Mouse (Mus musculus) midbrain, embryonic 12.5 days (tissue): Measurements from ENCODE around the gene Pagr1a. TPM values are rescaled to one million over a fixed set of nuclear protein-coding genes. Genes with fewer than 3 reads are reported as not detected.

Experiments used
- ATAC-seq: fragments of 200-750 bp; cut with Nextera tagmentation; 2 replicates; pipeline ENCODE4 v1.8.0; 2017; ENCODE audit warnings: low read depth, moderate TSS enrichment, moderate library complexity; ENCODE audit not compliant: low FRiP score
- H3K27ac ChIP-seq: fragments of 300-500 bp; sonication (generic); replicated peaks from 2 replicates; pipeline ENCODE4 v1.5.1; 2016; ENCODE audit warnings: mild to moderate bottlenecking
- H3K27me3 ChIP-seq: fragments of 300-500 bp; sonication (generic); 2 replicates; pipeline ENCODE4 v1.6.1; 2016; ENCODE audit warnings: mild to moderate bottlenecking
- H3K36me3 ChIP-seq: fragments of 300-500 bp; sonication (generic); 2 replicates; pipeline ENCODE4 v1.6.1; 2016
- H3K4me1 ChIP-seq: fragments of 300-500 bp; sonication (generic); 2 replicates; pipeline ENCODE4 v1.6.1; 2016
- H3K4me2 ChIP-seq: fragments of 300-500 bp; sonication (generic); replicated peaks from 2 replicates; pipeline ENCODE4 v1.6.1; 2016; ENCODE audit warnings: mild to moderate bottlenecking, moderate library complexity
- H3K4me3 ChIP-seq: fragments of 300-500 bp; sonication (generic); 2 replicates; pipeline ENCODE4 v1.5.1; 2016; ENCODE audit warnings: mild to moderate bottlenecking
- H3K9ac ChIP-seq: fragments of 300-500 bp; sonication (generic); replicated peaks from 2 replicates; pipeline ENCODE4 v1.6.1; 2016; ENCODE audit warnings: mild to moderate bottlenecking, moderate library complexity
- H3K9me3 ChIP-seq: fragments of 300-500 bp; sonication (generic); 2 replicates; pipeline ENCODE4 v1.6.1; 2016; ENCODE audit warnings: mild to moderate bottlenecking
- WGBS: fragments of 180-500 bp; shearing (Covaris S2); methylation state at CpG from one replicate; pipeline ENCODE4 v1.1.7; 2016; 5-methylcytosine and 5-hydroxymethylcytosine counted together
- polyA plus RNA-seq: library from polyadenylated mRNA; unstranded; fragments of >200 nt; fragmentation: Nextera tagmentation; extraction: Ambion mirVana; gene quantifications from 2 replicates; pipeline ENCODE4 v1.2.1, GENCODE M21; 2016

Pagr1a gene
- polyA plus RNA-seq, 1 experiment from 2014 or later = 53.1 TPM

DNA sequence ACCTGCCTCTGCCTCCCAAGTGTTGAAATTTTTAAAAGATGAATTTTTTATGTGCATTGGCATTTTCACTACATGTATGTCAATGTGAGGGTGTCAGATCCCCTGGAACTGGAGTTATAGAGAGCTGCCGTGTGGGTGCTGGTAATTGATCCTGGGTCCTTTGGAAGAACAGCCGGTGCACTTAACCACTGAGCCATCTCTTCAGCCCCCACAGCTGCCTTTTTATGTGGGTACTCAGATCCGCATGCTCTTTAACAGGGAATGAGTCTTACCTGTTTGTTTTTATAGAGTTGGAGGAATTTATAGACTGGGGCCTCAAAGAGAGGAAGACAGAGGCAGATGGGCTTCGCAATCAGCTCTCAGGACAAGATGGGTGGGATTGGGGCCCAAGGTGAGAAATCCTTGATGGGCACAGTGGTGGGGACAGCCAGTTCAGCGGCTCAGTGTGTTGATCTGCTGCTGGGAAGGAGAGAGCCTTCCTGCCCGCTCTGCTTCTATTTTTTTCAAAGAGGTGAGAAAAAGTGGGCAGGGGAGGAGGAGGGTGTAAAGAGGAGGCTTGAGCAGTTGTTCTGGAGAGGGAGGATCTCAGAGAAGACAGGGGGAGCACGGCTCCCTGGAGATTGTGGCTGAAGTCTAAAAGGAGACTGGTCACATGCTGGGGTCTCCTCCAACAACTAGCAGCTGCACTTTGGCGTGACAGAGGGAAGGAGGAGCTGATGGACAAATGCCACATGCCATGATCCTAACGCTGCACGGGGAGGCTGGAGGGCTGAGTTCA lies 32.3 kb downstream of the Pagr1a start:
- Histone ChIP-seq H3K36me3 (peaks cover 13% of the 10 kb centered on the region), H3K27me3 (no peaks in the 10 kb centered on the region), H3K27ac (no peak overlapping the region), H3K4me2 (no peak overlapping the region), H3K4me3 (no peak overlapping the region), H3K4me1 (no peaks in the 10 kb centered on the region), H3K9ac (no peak overlapping the region), H3K9me3 (no peaks in the 10 kb centered on the region)
- 68% methylated on average over 10 of the region's 10 CpGs for WGBS
- ATAC-seq = no peak

DNA sequence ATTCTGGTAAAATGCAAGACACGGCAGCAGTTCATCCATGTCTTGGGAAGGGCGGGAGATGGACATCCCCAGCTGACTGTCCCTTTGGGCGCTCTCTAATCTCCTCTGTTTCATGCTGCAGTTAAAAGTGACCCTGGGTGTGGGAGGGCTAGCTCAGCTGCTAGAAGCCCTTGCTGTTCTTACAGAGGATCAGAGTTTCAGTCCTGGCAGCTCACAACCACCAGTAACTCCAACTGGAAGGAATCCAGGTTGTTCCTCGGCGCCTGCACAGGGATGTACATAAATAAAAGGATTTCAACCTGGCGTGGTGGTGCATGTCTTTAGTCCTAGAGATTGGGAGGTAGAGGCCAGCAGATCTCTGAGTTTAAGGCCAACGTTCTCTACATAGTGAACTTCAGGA lies 34.0 kb downstream of the Pagr1a start:
- no peak overlapping the region for H3K9ac ChIP-seq
- H3K27me3 ChIP-seq = no peaks in the 10 kb centered on the region
- H3K4me3 ChIP-seq = no peak overlapping the region
- 87% methylated on average over 7 of the region's 7 CpGs for WGBS
- no peak overlapping the region for H3K27ac ChIP-seq
- no peaks in the 10 kb centered on the region for H3K4me1 ChIP-seq
- H3K9me3 ChIP-seq = no peaks in the 10 kb centered on the region
- H3K36me3 ChIP-seq = peaks cover 31% of the 10 kb centered on the region
- H3K4me2 ChIP-seq = no peak overlapping the region
- ATAC-seq = no peak

DNA sequence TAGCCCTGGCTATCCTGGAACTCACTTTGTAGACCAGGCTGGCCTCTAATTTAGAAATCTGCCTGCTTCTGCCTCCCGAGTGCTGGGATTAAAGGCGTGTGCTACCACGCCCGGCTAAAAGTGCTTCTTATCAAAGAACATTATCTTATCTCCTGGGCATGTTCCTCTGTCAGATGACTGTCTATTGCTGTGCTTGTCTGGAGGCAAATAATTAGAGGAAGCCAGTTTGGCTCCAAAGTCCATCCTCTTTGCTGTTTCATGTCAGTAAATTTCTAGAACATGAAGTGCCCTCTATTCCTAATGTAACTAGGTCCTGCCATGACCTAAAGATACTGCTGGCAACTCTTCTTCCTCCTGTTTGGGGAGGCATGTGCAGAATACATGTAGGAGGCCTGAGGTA lies 35.1 kb downstream of the Pagr1a start:
- no peak overlapping the region for H3K4me3 ChIP-seq
- H3K9ac ChIP-seq = no peak overlapping the region
- H3K27ac ChIP-seq = no peak overlapping the region
- H3K4me1 ChIP-seq = peaks cover 4% of the 10 kb centered on the region
- H3K27me3 ChIP-seq = no peaks in the 10 kb centered on the region
- no peaks in the 10 kb centered on the region for H3K9me3 ChIP-seq
- 93% methylated on average over 4 of the region's 4 CpGs for WGBS
- no peak for ATAC-seq
- H3K4me2 ChIP-seq = no peak overlapping the region
- peaks cover 33% of the 10 kb centered on the region for H3K36me3 ChIP-seq

DNA sequence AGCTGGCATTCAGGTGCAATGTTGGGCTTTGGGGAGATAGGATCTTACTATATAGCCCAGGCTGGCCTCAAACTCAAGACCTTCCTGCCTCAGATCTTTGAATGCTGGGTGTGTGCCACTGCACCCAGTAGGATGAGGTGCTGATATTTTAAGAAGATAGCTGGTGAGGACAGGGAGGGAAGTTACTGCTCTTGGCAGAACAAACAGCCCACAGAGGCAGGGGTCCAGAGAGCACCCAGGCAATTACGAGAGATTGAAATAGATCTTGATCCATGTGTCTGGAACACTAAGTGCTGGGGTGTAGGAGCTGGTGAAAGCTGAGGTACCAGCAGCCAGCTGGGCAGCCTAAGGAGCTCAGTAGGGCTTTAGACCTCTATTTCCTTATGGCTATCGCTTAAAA lies 35.6 kb downstream of the Pagr1a start:
- Histone ChIP-seq H3K9me3 (no peaks in the 10 kb centered on the region), H3K4me2 (no peak overlapping the region), H3K36me3 (peaks cover 33% of the 10 kb centered on the region), H3K9ac (no peak overlapping the region), H3K27me3 (no peaks in the 10 kb centered on the region), H3K27ac (no peak overlapping the region), H3K4me3 (no peak overlapping the region), H3K4me1 (peaks cover 7% of the 10 kb centered on the region)
- WGBS = 92% methylated on average over 2 of the region's 2 CpGs
- ATAC-seq = no peak

DNA sequence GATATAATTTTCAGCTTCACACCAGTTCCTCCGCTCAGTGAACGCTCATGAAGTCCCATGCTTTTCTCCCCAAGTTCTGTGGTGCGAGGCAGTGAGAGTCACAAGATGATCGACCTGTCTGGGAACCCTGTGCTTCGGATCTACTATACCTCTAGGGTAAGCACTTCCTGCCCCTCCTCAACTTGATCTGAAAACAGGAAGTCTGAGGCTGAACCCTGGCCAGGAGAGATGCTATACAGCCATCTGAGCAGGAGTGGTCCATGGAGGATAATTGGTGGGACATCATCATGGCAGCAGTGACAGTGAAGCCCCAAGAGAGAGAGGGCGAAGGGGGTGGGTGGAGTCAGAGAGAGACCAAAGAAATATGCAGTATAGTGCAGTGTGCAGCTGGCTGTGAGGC lies 38.3 kb downstream of the Pagr1a start:
- Histone ChIP-seq H3K36me3 (peaks cover 33% of the 10 kb centered on the region), H3K9ac (no peak overlapping the region), H3K27me3 (no peaks in the 10 kb centered on the region), H3K9me3 (no peaks in the 10 kb centered on the region), H3K27ac (no peak overlapping the region), H3K4me1 (peaks cover 7% of the 10 kb centered on the region), H3K4me3 (no peak overlapping the region), H3K4me2 (no peak overlapping the region)
- ATAC-seq = no peak
- WGBS = 95% methylated on average over 6 of the region's 6 CpGs

DNA sequence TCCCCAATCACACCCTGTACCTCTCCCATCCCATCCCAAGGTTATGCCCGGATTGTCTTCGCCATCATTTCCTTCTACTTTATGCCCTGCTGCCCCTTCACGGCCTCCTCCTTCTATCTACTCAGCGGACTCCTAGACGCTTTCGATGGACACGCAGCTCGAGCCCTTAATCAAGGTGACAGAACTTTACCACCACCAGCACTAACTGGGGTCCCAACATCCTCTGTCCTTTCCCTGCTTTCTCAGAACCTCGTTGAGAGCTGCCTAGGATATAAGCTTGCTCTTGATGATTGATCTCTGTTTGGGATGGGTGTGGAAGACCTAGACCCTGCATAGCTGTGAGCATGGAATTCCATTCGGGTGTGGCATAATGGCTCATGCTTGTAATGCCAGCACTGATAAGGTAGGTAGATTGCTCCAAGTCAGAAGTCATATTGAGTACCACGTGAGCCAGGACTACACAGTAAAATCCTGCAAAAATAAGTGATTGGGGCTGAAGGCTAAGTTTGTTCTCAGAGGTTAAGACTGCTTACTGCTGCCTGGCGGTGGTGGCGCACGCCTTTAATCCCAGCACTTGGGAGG lies 40.2 kb downstream of the Pagr1a start:
- peak overlapping the region; percentile 97 for H3K4me3 ChIP-seq
- H3K27ac ChIP-seq = peak overlapping the region; percentile 96; the same call in 1 of the 2 replicates
- peaks cover 7% of the 10 kb centered on the region for H3K4me1 ChIP-seq
- H3K9ac ChIP-seq = peak overlapping the region; percentile 97
- no peaks in the 10 kb centered on the region for H3K9me3 ChIP-seq
- no peaks in the 10 kb centered on the region; the same call in 1 of the 2 replicates for H3K27me3 ChIP-seq
- peaks cover 36% of the 10 kb centered on the region for H3K36me3 ChIP-seq
- no peak for ATAC-seq
- WGBS = 29% methylated on average over 14 of the region's 14 CpGs
- peak overlapping the region; percentile 88 for H3K4me2 ChIP-seq

DNA sequence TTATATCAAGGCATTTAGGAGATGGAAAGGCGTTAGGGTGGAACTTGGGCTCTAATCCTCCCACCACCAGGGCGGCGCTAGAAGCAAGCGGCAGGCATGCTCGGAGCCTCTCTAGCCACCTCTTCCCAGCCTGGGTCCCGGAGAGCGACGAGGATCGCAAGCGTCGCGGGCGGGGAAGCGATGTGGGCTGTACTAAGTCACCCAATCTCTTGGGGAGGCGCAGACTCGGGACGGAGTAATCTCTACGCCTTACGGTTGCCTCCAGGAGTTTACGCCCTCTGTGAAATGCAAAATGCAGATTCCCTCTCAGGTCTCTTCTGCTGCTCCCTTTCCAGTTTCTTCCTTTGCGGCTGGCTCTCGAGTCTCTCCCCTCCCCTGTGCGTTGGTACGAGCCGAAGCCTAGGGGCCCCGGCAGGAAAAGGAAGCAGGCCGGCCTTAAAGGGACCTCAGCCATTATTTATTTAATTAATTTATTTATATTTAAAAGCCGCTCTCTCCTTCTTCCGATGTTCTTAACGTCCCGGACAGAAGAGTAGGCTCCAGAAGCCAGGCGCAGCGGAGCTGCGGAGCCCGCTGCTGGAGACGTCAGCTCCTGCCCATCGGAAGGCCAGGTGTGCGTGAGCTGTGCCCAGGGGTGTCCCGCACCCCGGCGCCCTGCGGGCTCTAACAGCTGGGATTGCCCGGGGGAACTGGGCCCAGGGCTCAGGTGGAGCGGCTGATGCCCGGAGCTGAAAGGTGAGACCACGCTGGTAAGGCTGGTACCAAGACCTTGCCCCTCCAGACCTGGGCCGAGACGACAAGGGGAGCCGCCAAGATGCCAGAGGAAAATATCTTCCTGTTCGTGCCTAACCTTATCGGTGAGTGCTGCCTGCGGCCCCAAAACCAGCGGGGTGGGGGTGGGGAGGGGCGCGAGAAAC lies 40.9 kb downstream of the Pagr1a start, which contains the start of gene Cdiptos:
Gene Cdiptos, minus strand, starts transcription at position 149 of the 917 bp plus-strand sequence.
- no peaks in the 10 kb centered on the region; the same call in 1 of the 2 replicates for H3K27me3 ChIP-seq
- H3K4me1 ChIP-seq = peaks cover 7% of the 10 kb centered on the region
- peak within 1 kb of the TSS; percentile 97 for H3K4me3 ChIP-seq
- peak within 1 kb of the TSS; percentile 88 for H3K4me2 ChIP-seq
- H3K27ac ChIP-seq = peak within 1 kb of the TSS; percentile 96
- H3K36me3 ChIP-seq = peaks cover 35% of the 10 kb centered on the region
- WGBS = under 1% methylated on average over 55 of the region's 55 CpGs
- H3K9ac ChIP-seq = peak within 1 kb of the TSS; percentile 97
- no peaks in the 10 kb centered on the region for H3K9me3 ChIP-seq
- peak; percentile 95 for ATAC-seq

DNA sequence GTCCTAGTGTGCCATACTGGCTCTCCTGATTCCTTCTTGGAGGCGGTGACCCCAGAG lies 41.4 kb downstream of the Pagr1a start, which contains the start of gene Cdipt:
Gene Cdipt, plus strand, starts transcription at position 22 of the 57 bp plus-strand sequence.
- ATAC-seq = no peak
- 0% methylated on average over 1 of the region's 1 CpGs for WGBS
- Histone ChIP-seq H3K4me1 (peaks cover 7% of the 10 kb centered on the region), H3K9me3 (no peaks in the 10 kb centered on the region), H3K27me3 (no peaks in the 10 kb centered on the region; the same call in 1 of the 2 replicates), H3K27ac (peak within 1 kb of the TSS; percentile 96), H3K4me3 (peak within 1 kb of the TSS; percentile 97), H3K9ac (peak within 1 kb of the TSS; percentile 97), H3K4me2 (peak within 1 kb of the TSS; percentile 88), H3K36me3 (peaks cover 37% of the 10 kb centered on the region)

DNA sequence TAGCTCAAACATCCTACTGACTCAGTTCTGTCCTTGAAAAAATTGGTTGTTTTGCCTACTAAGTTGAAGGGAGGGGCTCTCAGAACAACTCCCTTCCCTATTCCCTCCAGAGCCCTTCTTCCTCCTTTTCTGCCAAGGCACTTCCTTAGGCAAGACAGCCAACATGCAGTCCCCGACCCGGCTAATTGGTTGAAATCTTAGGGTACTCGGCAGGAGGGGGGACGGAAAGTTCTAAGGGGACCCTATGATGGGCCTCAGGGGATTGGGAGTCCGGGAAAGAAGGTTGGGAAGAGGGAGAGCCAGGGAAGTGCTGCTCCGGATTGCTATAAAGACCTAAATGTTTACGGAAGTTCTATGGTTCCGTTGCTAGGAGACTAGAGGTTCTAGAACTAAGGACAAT lies 41.7 kb downstream of the Pagr1a start:
- ATAC-seq = peak; percentile 57
- 18% methylated on average over 8 of the region's 8 CpGs for WGBS
- Histone ChIP-seq H3K27me3 (no peaks in the 10 kb centered on the region; the same call in 1 of the 2 replicates), H3K9me3 (no peaks in the 10 kb centered on the region), H3K4me3 (peak overlapping the region; percentile 97), H3K4me2 (peak overlapping the region; percentile 88), H3K36me3 (peaks cover 36% of the 10 kb centered on the region), H3K9ac (no peak overlapping the region), H3K4me1 (peaks cover 7% of the 10 kb centered on the region), H3K27ac (0 out of 2 replicates have a peak overlapping the region, but pooled peaks have one; percentile 96)

DNA sequence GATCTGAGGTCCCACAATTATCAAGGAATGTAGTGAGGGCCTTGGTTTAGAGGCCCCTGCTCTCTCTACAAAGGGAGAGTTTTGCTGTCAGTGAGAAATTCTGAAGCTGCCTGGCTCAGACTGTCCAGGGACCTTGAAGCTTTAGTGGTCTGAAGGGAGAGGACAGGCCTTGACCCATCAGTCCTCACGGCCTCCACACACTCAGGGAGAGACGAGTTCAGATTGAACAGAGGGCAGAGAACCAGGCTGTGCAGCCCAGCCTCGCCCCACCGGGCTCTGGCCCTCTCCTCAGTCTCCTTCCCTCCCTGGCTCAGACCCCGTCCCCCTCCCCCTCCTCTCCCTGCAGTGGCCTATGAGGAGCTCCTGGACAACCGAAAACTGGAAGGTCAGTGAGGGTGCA lies 49.8 kb downstream of the Pagr1a start:
- peaks cover 20% of the 10 kb centered on the region for H3K27me3 ChIP-seq
- 70% methylated on average over 6 of the region's 6 CpGs for WGBS
- H3K4me1 ChIP-seq = no peaks in the 10 kb centered on the region
- no peak overlapping the region for H3K4me2 ChIP-seq
- H3K36me3 ChIP-seq = peaks cover 21% of the 10 kb centered on the region; the same call in 1 of the 2 replicates
- no peak overlapping the region for H3K27ac ChIP-seq
- ATAC-seq = no peak
- no peak overlapping the region for H3K9ac ChIP-seq
- no peak overlapping the region for H3K4me3 ChIP-seq
- no peaks in the 10 kb centered on the region for H3K9me3 ChIP-seq

DNA sequence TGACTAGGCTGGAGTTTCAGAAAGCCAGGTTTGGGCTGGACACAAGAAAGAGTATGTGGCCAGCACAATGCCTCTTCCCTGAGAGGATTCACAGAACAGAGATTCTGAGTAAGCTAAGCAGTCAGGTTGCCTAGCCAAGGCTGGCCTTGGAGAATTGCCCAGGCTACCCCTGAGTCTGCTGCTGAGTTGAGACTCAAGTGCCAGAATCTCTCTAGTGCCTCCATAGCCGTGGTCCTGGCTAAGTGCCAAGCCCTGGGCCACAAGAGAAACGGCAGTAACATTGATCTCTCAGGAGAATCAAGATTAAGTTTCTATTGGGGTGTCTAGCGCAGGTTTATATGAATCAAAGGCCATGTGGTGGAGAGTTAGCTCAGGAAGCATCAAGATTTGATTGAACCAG lies 51.6 kb downstream of the Pagr1a start:
- Histone ChIP-seq H3K9me3 (no peaks in the 10 kb centered on the region), H3K36me3 (peaks cover 25% of the 10 kb centered on the region), H3K27ac (no peak overlapping the region), H3K4me1 (no peaks in the 10 kb centered on the region), H3K9ac (no peak overlapping the region), H3K4me2 (no peak overlapping the region), H3K27me3 (peaks cover 34% of the 10 kb centered on the region), H3K4me3 (no peak overlapping the region)
- ATAC-seq = no peak
- 73% methylated on average over 3 of the region's 3 CpGs for WGBS
